Mouse (Mus musculus): ENCODE measurements around the gene Rbm18. TPM values are rescaled to one million over a fixed set of nuclear protein-coding genes. Genes with fewer than 3 reads are reported as not detected.
"Not testable (repeated sequence)": the region's sequence is repeated elsewhere in the genome, so short reads cannot be mapped to it uniquely, and the experiment has no call there.

Rbm18 gene
- polyA plus RNA-seq, 1 experiment from 2014 or later: 37.6 TPM

DNA sequence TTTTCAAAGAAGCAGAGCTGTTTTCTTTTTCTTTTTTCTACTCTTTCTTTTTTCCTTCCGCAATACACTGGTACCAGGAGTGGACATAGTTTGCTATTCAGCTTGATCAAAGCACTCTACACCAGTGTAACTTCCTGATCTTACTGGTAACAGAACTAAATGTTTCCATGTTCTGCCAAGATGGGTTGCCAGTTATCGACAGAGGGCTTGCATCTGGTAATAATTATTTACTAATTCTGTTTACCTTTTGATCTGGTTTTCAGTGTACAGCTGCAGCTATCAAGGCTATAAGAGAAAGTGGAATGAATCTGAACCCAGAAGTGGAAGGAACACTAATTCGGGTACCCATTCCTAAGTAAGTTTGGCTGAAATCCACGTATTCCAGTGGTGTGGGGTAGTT lies 22.8 kb upstream of the Rbm18 start:
- in situ Hi-C loops (cut with MboI; ENCODE audit: low pct_unique_long_range_greater_than_20kb): no loop called here
- POLR2A ChIA-PET: no interaction called here

DNA sequence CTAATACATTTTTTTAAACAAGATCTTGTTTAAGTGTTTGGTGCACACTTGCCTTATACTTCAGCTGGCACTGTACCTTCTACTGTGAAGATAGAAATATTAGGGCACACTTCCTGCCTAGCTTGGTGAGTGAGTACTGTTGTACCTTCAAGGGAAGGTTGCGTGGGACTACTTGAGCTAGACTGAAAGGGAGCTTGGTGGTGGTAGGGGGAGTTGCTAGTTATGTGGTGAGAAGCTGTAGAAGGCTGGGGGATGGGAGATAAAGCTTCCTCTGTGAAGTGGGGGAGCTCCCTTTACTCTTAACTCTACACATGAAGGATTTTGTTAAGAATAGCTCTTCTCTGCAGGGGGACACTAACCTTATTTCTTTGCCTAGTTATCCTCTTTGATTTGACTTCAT lies 20.9 kb upstream of the Rbm18 start:
- in situ Hi-C loops (cut with MboI; ENCODE audit: low pct_unique_long_range_greater_than_20kb): no loop called here
- POLR2A ChIA-PET: interaction anchor here (1.5 kb wide), 1 partner anchor 13 kb away, joined by 3 read pairs; no protein-coding TSS in a partner anchor

More for the DNA sequence above, 22.8 kb upstream of the Rbm18 start:
- DNase-seq (ENCODE audit: low read depth, low spot score) (no peak), ATAC-seq (no peak)
- no peaks in the 10 kb centered on the region for H3K27me3 ChIP-seq
- TF ChIP-seq CTCF (IDR thresholded peaks at IDR 0.05): no peak
- CTCF ChIA-PET: interaction anchor here (1.1 to 4.1 kb wide), 2 partner anchors 9 to 12 kb away, joined by 3 to 16 read pairs; no protein-coding TSS in a partner anchor

DNA sequence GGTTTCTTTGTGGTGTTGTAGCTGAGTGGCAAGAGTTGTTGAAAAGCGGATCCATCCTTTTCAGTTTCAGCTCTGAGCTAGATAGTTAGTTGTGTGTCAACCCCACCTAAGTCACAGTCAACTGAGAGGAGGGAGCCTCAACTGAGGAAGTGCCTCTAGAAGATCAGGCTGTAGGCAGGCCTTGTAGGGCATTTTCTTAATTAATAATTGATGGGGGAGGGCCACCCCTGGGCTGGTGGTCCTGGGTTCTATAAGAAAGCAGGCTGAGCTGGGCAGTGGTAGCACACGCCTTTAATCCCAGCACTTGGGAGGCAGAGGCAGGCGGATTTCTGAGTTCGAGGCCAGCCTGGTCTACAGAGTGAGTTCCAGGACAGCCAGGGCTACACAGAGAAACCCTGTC lies 15.8 kb upstream of the Rbm18 start:
- POLR2A ChIA-PET; DNase-seq (ENCODE audit: low read depth, low spot score): not testable (repeated sequence)

More for the DNA sequence above, 20.9 kb upstream of the Rbm18 start:
- ATAC-seq: no peak
- no peak for TF ChIP-seq CTCF (IDR thresholded peaks at IDR 0.05)
- CTCF ChIA-PET: interaction anchor here (0.9 to 4.1 kb wide), 7 partner anchors 10 to 57 kb away, joined by 3 to 16 read pairs (median 3); no protein-coding TSS in a partner anchor
- no peaks in the 10 kb centered on the region for H3K27me3 ChIP-seq
- no peak for DNase-seq (ENCODE audit: low read depth, low spot score)

GRCm38 (mm10) chr2:36148876-36149365 lies 12.3 kb upstream of the Rbm18 start:
- in situ Hi-C loops (cut with MboI; ENCODE audit: low pct_unique_long_range_greater_than_20kb): no loop called here
- H3K27me3 ChIP-seq: no peaks in the 10 kb centered on the region
- no peak for ATAC-seq
- POLR2A ChIA-PET: no interaction called here
- CTCF ChIA-PET: interaction anchor here (4.5 kb wide), 1 partner anchor 9 kb away, joined by 16 read pairs; no protein-coding TSS in a partner anchor
- no peak for DNase-seq (ENCODE audit: low read depth, low spot score)
- no peak for TF ChIP-seq CTCF (IDR thresholded peaks at IDR 0.05)

More for the DNA sequence above, 15.8 kb upstream of the Rbm18 start:
- ATAC-seq; in situ Hi-C loops (cut with MboI; ENCODE audit: low pct_unique_long_range_greater_than_20kb); H3K27me3 ChIP-seq: not testable (repeated sequence)
- CTCF ChIA-PET: interaction anchor here (1.2 kb wide), 1 partner anchor 18 kb away, joined by 3 read pairs; no protein-coding TSS in a partner anchor

- in situ Hi-C loops (cut with MboI; ENCODE audit: low pct_unique_long_range_greater_than_20kb): no loop called here
- ChIA-PET POLR2A (no interaction called here), CTCF (no interaction called here)
- H3K27me3 ChIP-seq: no peaks in the 10 kb centered on the region
- no peak for TF ChIP-seq CTCF (IDR thresholded peaks at IDR 0.05)
- no peak for ATAC-seq
- no peak for DNase-seq (ENCODE audit: low read depth, low spot score)
Observed at GRCm38 (mm10) chr2:36139096-36139495, 2.5 kb upstream of the Rbm18 start.

GRCm38 (mm10) chr2:36135887-36136286 lies 686 bp downstream of the Rbm18 start:
- H3K27me3 ChIP-seq: no peaks in the 10 kb centered on the region
- TF ChIP-seq CTCF (IDR thresholded peaks at IDR 0.05): no peak
- in situ Hi-C loops (cut with MboI; ENCODE audit: low pct_unique_long_range_greater_than_20kb): no loop called here
- DNase-seq (ENCODE audit: low read depth, low spot score) (peak; percentile 3), ATAC-seq (no peak)
- ChIA-PET CTCF (interaction anchor here (1.0 to 1.9 kb wide), 6 partner anchors 16 to 152 kb away, joined by 3 to 5 read pairs (median 4); no protein-coding TSS in a partner anchor), POLR2A (interaction anchor here (1.0 to 1.4 kb wide), 4 partner anchors 9 to 47 kb away, joined by 3 to 5 read pairs (median 3); no protein-coding TSS in a partner anchor)

- CTCF ChIA-PET: no interaction called here
- in situ Hi-C loops (cut with MboI; ENCODE audit: low pct_unique_long_range_greater_than_20kb): no loop called here
- POLR2A ChIA-PET: interaction anchor here (0.7 to 0.8 kb wide), 2 partner anchors 23 to 52 kb away, joined by 4 to 6 read pairs; partner anchors contain the start of gene Lhx6
- no peaks in the 10 kb centered on the region for H3K27me3 ChIP-seq
- TF ChIP-seq CTCF (IDR thresholded peaks at IDR 0.05): no peak
- ATAC-seq: no peak
- DNase-seq (ENCODE audit: low read depth, low spot score): no peak
Observed at GRCm38 (mm10) chr2:36129051-36129450, 7.5 kb downstream of the Rbm18 start.

- no peak for DNase-seq (ENCODE audit: low read depth, low spot score)
- CTCF ChIA-PET: no interaction called here
- no peak for TF ChIP-seq CTCF (IDR thresholded peaks at IDR 0.05)
Observed at GRCm38 (mm10) chr2:36127973-36128372, 8.6 kb downstream of the Rbm18 start.

DNA sequence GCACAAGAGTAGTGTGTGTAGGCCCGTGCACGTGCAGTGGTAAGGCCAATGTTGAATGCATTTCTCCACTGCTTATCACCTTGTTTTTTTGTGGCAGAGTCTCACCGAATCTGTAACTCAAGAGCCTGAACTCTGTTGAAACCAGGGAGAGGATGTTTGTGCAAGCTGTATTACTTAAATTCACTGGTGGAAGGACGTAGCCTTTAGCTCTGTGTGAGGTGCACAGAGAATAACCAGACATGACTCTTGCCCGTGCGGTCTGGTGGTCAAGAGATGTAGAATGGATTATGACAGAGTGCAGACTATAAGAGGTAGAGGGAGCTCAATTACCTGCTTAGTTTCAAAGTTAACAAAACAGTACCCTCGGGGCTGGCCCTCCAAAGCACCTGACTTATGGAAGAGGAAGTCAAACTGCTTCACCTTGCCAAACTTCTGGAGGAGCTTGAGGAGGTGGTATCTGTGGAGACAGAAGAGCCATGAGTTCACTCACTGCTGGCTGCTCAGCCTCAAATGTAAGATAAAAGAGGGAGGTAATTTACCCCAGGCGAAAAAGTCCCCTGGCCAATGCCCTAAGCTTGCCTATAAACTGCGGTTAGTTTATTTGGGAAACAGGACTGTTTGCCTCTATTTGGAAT lies 9.7 kb downstream of the Rbm18 start:
- no peak for ATAC-seq
- in situ Hi-C loops (cut with MboI; ENCODE audit: low pct_unique_long_range_greater_than_20kb): no loop called here
- no peaks in the 10 kb centered on the region for H3K27me3 ChIP-seq
- POLR2A ChIA-PET: interaction anchor here (0.6 to 0.7 kb wide), 2 partner anchors 9 to 12 kb away, joined by 3 to 4 read pairs; partner anchors contain the start of genes Mrrf and Rbm18
- TF ChIP-seq CTCF (IDR thresholded peaks at IDR 0.05): no peak
- no peak for DNase-seq (ENCODE audit: low read depth, low spot score)
- CTCF ChIA-PET: no interaction called here

More at GRCm38 (mm10) chr2:36127973-36128372, 8.6 kb downstream of the Rbm18 start:
- in situ Hi-C loops (cut with MboI; ENCODE audit: low pct_unique_long_range_greater_than_20kb): no loop called here
- POLR2A ChIA-PET: no interaction called here
- no peaks in the 10 kb centered on the region for H3K27me3 ChIP-seq
- ATAC-seq: no peak

DNA sequence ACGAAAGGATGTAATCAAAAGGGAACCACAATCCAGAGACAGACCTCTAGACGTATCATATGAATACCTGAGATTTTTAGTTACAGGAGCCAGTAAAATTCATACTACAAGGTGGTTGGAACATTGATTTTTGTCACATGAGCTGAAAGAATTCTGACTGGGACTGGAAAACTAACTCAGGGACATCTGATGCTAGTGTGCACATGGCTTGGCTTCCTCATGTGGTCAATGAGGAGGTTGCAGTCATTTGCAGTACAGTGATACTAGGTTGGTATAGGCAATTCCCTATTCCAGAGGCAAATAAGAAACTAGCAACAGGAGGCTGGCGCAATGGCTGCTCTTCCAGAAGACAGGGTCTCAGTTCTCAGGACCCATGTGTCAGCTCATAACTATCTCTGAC lies 23.9 kb downstream of the Rbm18 start:
- ChIA-PET CTCF (interaction anchor here (0.9 to 1.5 kb wide), 2 partner anchors 10 to 13 kb away, joined by 3 to 4 read pairs; no protein-coding TSS in a partner anchor), POLR2A (no interaction called here)
- TF ChIP-seq CTCF (IDR thresholded peaks at IDR 0.05): no peak
- no peak for DNase-seq (ENCODE audit: low read depth, low spot score)
- peaks cover 4% of the 10 kb centered on the region for H3K27me3 ChIP-seq
- in situ Hi-C loops (cut with MboI; ENCODE audit: low pct_unique_long_range_greater_than_20kb): no loop called here
- ATAC-seq: no peak

DNA sequence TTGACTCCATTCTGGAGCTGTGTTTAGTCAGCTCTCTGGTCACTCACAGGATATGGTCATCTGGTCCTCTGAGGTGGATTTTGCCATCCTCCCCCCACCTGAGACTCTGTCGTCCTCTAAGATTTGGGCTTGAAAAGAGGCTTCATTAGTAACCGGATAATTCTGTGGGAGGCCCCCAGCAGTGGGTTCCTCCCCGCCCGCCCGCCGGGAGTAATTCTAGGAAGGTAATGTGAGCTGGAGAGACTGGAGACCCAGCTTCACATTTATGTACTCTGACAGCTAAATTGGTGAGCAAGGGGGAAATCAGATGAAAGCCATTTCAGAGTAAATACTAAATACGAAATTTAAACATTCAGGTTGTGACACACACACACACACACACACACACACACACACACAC lies 28.0 kb downstream of the Rbm18 start:
- TF ChIP-seq CTCF (IDR thresholded peaks at IDR 0.05): no peak
- no peak for ATAC-seq
- H3K27me3 ChIP-seq: peaks cover 19% of the 10 kb centered on the region
- in situ Hi-C loops (cut with MboI; ENCODE audit: low pct_unique_long_range_greater_than_20kb): no loop called here
- no peak for DNase-seq (ENCODE audit: low read depth, low spot score)
- CTCF ChIA-PET: no interaction called here
- POLR2A ChIA-PET: interaction anchor here (1.1 kb wide), 1 partner anchor 20 kb away, joined by 3 read pairs; no protein-coding TSS in a partner anchor

Data from Patski (cell line).